Mouse (Mus musculus): Measurements from ENCODE around the gene 4930442H23Rik.

DNA sequence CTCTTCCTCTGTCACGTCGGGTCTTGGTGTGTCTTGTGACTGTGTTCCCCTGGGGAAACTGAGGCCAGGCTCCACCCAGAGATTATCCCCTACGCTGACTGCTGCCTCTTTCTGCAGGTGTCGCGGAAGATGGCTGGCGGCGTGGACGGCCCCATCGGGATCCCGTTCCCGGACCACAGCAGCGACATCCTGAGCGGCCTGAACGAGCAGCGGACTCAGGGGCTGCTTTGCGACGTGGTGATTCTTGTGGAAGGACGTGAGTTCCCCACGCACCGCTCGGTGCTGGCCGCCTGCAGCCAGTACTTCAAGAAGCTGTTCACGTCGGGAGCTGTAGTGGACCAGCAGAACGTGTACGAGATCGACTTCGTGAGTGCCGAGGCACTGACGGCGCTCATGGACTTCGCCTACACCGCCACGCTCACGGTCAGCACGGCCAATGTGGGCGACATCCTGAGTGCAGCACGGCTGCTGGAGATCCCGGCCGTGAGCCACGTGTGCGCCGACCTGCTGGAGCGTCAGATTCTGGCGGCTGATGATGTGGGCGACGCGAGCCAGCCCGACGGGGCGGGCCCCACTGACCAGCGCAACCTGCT is 39.7 kb downstream of the 4930442H23Rik start:
- TF ChIP-seq CTCF (IDR thresholded peaks at IDR 0.05) (no peak), EP300 (IDR thresholded peaks at IDR 0.05; ENCODE audit: insufficient read depth, low read depth, low read length) (no peak)
